ENCODE assay signal across 10 mouse cellular contexts in genomic region chr11:36243747-36244490, GRCm38 (mm10).
DNase-seq lines count a peak whose midpoint lies in the region; ATAC-seq lines count a peak whose summit lies in the region.
"Had no signal": no experiment of that assay in that cellular context is flagged by ENCODE, and none has a peak within 500 bp of the region (broad histone marks: within the 10 kb centered on the region; RNA-seq: fewer than 3 reads in every experiment).

No protein-coding gene starts in this region.

- H3K36me3 ChIP-seq in forebrain, embryonic 16.5 days (ENCODE audit: control insufficient read depth, insufficient read depth), result no peaks in the 10 kb centered on the region
- no peaks in the 10 kb centered on the region for H3K36me3 ChIP-seq in midbrain, embryonic 15.5 days (replicated peaks)
- H3K36me3 ChIP-seq: G1E; liver, embryonic 15.5 days had no signal

- H3K27me3 ChIP-seq in forebrain, embryonic 16.5 days (replicated peaks; ENCODE audit: control insufficient read depth, insufficient read depth, low read length), result no peaks in the 10 kb centered on the region
- no peaks in the 10 kb centered on the region for H3K27me3 ChIP-seq in midbrain, embryonic 15.5 days (replicated peaks)
- H3K27me3 ChIP-seq: liver, embryonic 15.5 days had no signal

- H3K9me3 ChIP-seq in forebrain, embryonic 16.5 days (ENCODE audit: control insufficient read depth, low read length), result no peaks in the 10 kb centered on the region
- H3K9me3 ChIP-seq in midbrain, embryonic 15.5 days, result no peaks in the 10 kb centered on the region
- H3K9me3 ChIP-seq: liver, embryonic 15.5 days had no signal

- no peak overlapping the region for H3K4me3 ChIP-seq in forebrain, embryonic 16.5 days (replicated peaks; ENCODE audit: low read length)
- H3K4me3 ChIP-seq in midbrain, embryonic 15.5 days, result no peak overlapping the region
- H3K4me3 ChIP-seq: liver, embryonic 15.5 days had no signal

- 42% methylated on average over 18 of the region's 18 CpGs for WGBS in forebrain, embryonic 16.5 days
- 48% methylated on average over 18 of the region's 18 CpGs for WGBS in midbrain, embryonic 15.5 days

- ATAC-seq in forebrain, embryonic 16.5 days, result peak; percentile 76
- ATAC-seq in midbrain, embryonic 15.5 days (replicated peaks), result peak; percentile 78
- no peak for ATAC-seq in erythroblast, adult 5-6 weeks (replicated peaks; ENCODE audit: low FRiP score, poor library complexity, severe bottlenecking)

- no peak overlapping the region for H3K9ac ChIP-seq in forebrain, embryonic 16.5 days (replicated peaks; ENCODE audit: low read depth, low read length)
- H3K9ac ChIP-seq in midbrain, embryonic 15.5 days, result no peak overlapping the region
- H3K9ac ChIP-seq: liver, embryonic 15.5 days had no signal

- peak overlapping the region; percentile 62 for H3K27ac ChIP-seq in forebrain, embryonic 16.5 days (ENCODE audit: low read length)
- H3K27ac ChIP-seq in midbrain, embryonic 15.5 days, result peak overlapping the region; percentile 70
- H3K27ac ChIP-seq: liver, embryonic 15.5 days had no signal

- peak overlapping the region; percentile 1; the same call in 1 of the 2 replicates for H3K4me2 ChIP-seq in forebrain, embryonic 16.5 days (ENCODE audit: low read length)
- H3K4me2 ChIP-seq in midbrain, embryonic 15.5 days, result 0 out of 2 replicates have a peak overlapping the region, but pooled peaks have one; percentile 2
- H3K4me2 ChIP-seq: liver, embryonic 15.5 days had no signal

- DNase-seq in left cerebral cortex, adult 18-20 months (ENCODE audit: low spot score in 2 of 2), result peak; percentile 29 to 57
- DNase-seq in left cerebral cortex, adult 11 months (ENCODE audit: low spot score), result no peak
- DNase-seq in layer of hippocampus, postnatal 25 days (ENCODE audit: extremely low spot score in 1 of 2, low spot score in 1 of 2), result peak; percentile 52 to 54
- DNase-seq in yolk sac, embryonic 10.5 days (ENCODE audit: low spot score), result no peak
- no peak for DNase-seq in heart, adult 8-10 months (ENCODE audit: low spot score)

- peaks cover 34% of the 10 kb centered on the region for H3K4me1 ChIP-seq in forebrain, embryonic 16.5 days (replicated peaks; ENCODE audit: control insufficient read depth, insufficient read depth, low read length)
- H3K4me1 ChIP-seq in midbrain, embryonic 15.5 days, result peaks cover 34% of the 10 kb centered on the region
- H3K4me1 ChIP-seq: liver, embryonic 15.5 days had no signal

Comparison
In these comparisons a context has a peak if more than half of its experiments do, and no peak if none do; other contexts are left out.
1. DNase-seq: peak in left cerebral cortex, adult 18-20 months (2 of 2) and layer of hippocampus, postnatal 25 days (2 of 2); none in left cerebral cortex, adult 11 months (single experiment), yolk sac, embryonic 10.5 days (single experiment) and heart, adult 8-10 months (single experiment).